9 mouse cellular contexts compared by ENCODE assay signal in genomic region chr9:28171890-28172289, GRCm38 (mm10).
DNase-seq lines count a peak whose midpoint lies in the region; ATAC-seq and TF ChIP-seq lines count a peak whose summit lies in the region.
"Had no signal": no experiment of that assay in that cellular context is flagged by ENCODE, and none has a peak within 500 bp of the region (broad histone marks: within the 10 kb centered on the region; RNA-seq: fewer than 3 reads in every experiment).

No protein-coding gene starts in this region.

- ATAC-seq in liver, embryonic 12.5 days: no peak
- peak; percentile 61 for ATAC-seq in hindbrain, postnatal 0 days
- ATAC-seq in stomach, postnatal 0 days (ENCODE audit: low FRiP score, low TSS enrichment): no peak

- H3K79me2 ChIP-seq in liver, adult 2 months (ENCODE audit: control insufficient read depth, insufficient read depth, low read length): no peaks in the 10 kb centered on the region

- no peaks in the 10 kb centered on the region for H3K36me3 ChIP-seq in liver, adult 2 months (ENCODE audit: control insufficient read depth, insufficient read depth, low read length)
- no peaks in the 10 kb centered on the region for H3K36me3 ChIP-seq in liver, embryonic 12.5 days
- no peaks in the 10 kb centered on the region for H3K36me3 ChIP-seq in hindbrain, postnatal 0 days (ENCODE audit: insufficient read depth, low read length)
- H3K36me3 ChIP-seq in stomach, postnatal 0 days (ENCODE audit: control insufficient read depth, insufficient read depth, low read length): no peaks in the 10 kb centered on the region
- H3K36me3 ChIP-seq: embryonic facial prominence, embryonic 12.5 days had no signal

- no peaks in the 10 kb centered on the region for H3K27me3 ChIP-seq in liver, adult 2 months (ENCODE audit: control insufficient read depth, insufficient read depth, low read length)
- no peaks in the 10 kb centered on the region for H3K27me3 ChIP-seq in liver, embryonic 12.5 days (replicated peaks)
- H3K27me3 ChIP-seq in hindbrain, postnatal 0 days (ENCODE audit: insufficient read depth, low read length): no peaks in the 10 kb centered on the region
- H3K27me3 ChIP-seq in stomach, postnatal 0 days (ENCODE audit: control insufficient read depth, insufficient read depth, low read length): no peaks in the 10 kb centered on the region
- H3K27me3 ChIP-seq: embryonic facial prominence, embryonic 12.5 days had no signal

- no peak for DNase-seq in liver, adult 2 months (ENCODE audit: extremely low read depth, low read depth, low spot score)
- DNase-seq in adrenal gland, adult (ENCODE audit: inconsistent age in 2 of 2, low spot score in 1 of 2): peak; percentile 37 to 74
- DNase-seq in cerebellum, postnatal 36 days: peak; percentile 70 to 72
- DNase-seq in hindbrain, postnatal 0 days (ENCODE audit: low spot score): peak; percentile 79
- peak; percentile 10 for DNase-seq in lung, adult 2 months
- peak; percentile 40 for DNase-seq in stomach, postnatal 0 days (ENCODE audit: low spot score)
- no peak for DNase-seq in thymus, adult 18-20 months

- H3K4me1 ChIP-seq in liver, adult 2 months (ENCODE audit: control insufficient read depth, insufficient read depth, low read length): no peaks in the 10 kb centered on the region
- H3K4me1 ChIP-seq in liver, embryonic 12.5 days: no peaks in the 10 kb centered on the region
- no peaks in the 10 kb centered on the region; the same call in 1 of the 2 replicates for H3K4me1 ChIP-seq in hindbrain, postnatal 0 days (ENCODE audit: insufficient read depth, low read length)
- no peaks in the 10 kb centered on the region for H3K4me1 ChIP-seq in lung, adult 2 months (ENCODE audit: control insufficient read depth, insufficient read depth, low read length)
- no peaks in the 10 kb centered on the region for H3K4me1 ChIP-seq in stomach, postnatal 0 days (replicated peaks; ENCODE audit: control insufficient read depth, insufficient read depth)
- H3K4me1 ChIP-seq: embryonic facial prominence, embryonic 12.5 days had no signal

- H3K4me2 ChIP-seq in liver, embryonic 12.5 days: no peak overlapping the region
- no peak overlapping the region for H3K4me2 ChIP-seq in hindbrain, postnatal 0 days (ENCODE audit: low read depth, low read length)
- H3K4me2 ChIP-seq in stomach, postnatal 0 days (replicated peaks; ENCODE audit: low read depth): no peak overlapping the region
- H3K4me2 ChIP-seq: embryonic facial prominence, embryonic 12.5 days had no signal

- TF ChIP-seq EP300 in stomach, postnatal 0 days (optimal IDR thresholded peaks at IDR 0.05): no peak

- no peak for TF ChIP-seq POLR2A in liver, adult 2 months (IDR thresholded peaks at IDR 0.05; ENCODE audit: extremely low read depth, insufficient read depth, low read length)
- no peak for TF ChIP-seq POLR2A in lung, adult 2 months (IDR thresholded peaks at IDR 0.05; ENCODE audit: borderline replicate concordance, extremely low read depth, low read depth, low read length)

- no peak overlapping the region for H3K9ac ChIP-seq in liver, adult 2 months (ENCODE audit: low read depth, low read length)
- H3K9ac ChIP-seq in liver, embryonic 12.5 days: no peak overlapping the region
- no peak overlapping the region for H3K9ac ChIP-seq in hindbrain, postnatal 0 days (replicated peaks; ENCODE audit: low read length)
- no peak overlapping the region for H3K9ac ChIP-seq in stomach, postnatal 0 days (ENCODE audit: low read length)
- H3K9ac ChIP-seq: embryonic facial prominence, embryonic 12.5 days had no signal

- no peak overlapping the region for H3K27ac ChIP-seq in liver, adult 2 months (replicated peaks; ENCODE audit: insufficient read depth, low read depth, low read length)
- H3K27ac ChIP-seq in liver, embryonic 12.5 days: no peak overlapping the region
- no peak overlapping the region for H3K27ac ChIP-seq in hindbrain, postnatal 0 days
- H3K27ac ChIP-seq in stomach, postnatal 0 days (replicated peaks): no peak overlapping the region
- H3K27ac ChIP-seq: embryonic facial prominence, embryonic 12.5 days had no signal

- H3K4me3 ChIP-seq in liver, adult 2 months (ENCODE audit: insufficient read depth, low read depth, low read length): no peak overlapping the region
- H3K4me3 ChIP-seq in liver, embryonic 12.5 days: no peak overlapping the region
- H3K4me3 ChIP-seq in hindbrain, postnatal 0 days (ENCODE audit: low read length): no peak overlapping the region
- no peak overlapping the region for H3K4me3 ChIP-seq in lung, adult 2 months (replicated peaks; ENCODE audit: extremely low read depth, low read depth, low read length)
- H3K4me3 ChIP-seq in stomach, postnatal 0 days (ENCODE audit: low read depth, low read length): no peak overlapping the region
- H3K4me3 ChIP-seq: embryonic facial prominence, embryonic 12.5 days had no signal

- WGBS in liver, adult 2 months: 8% methylated on average over 6 of the region's 6 CpGs
- 7% methylated on average over 6 of the region's 6 CpGs for whole genome bisulfite sequencing in liver, embryonic 12.5 days (ENCODE audit: insufficient replicate concordance)
- WGBS in hindbrain, postnatal 0 days: 16% methylated on average over 6 of the region's 6 CpGs
- WGBS in lung, adult 2 months: 7% methylated on average over 6 of the region's 6 CpGs
- 15% methylated on average over 6 of the region's 6 CpGs for WGBS in stomach, postnatal 0 days

- TF ChIP-seq CTCF in liver, adult 2 months (IDR thresholded peaks at IDR 0.05; ENCODE audit: low read depth, low read length): peak; percentile 47
- peak; percentile 90 for TF ChIP-seq CTCF in hindbrain, postnatal 0 days (IDR thresholded peaks at IDR 0.05; ENCODE audit: low read depth)
- peak; percentile 65 for TF ChIP-seq CTCF in lung, adult 2 months (IDR thresholded peaks at IDR 0.05; ENCODE audit: insufficient read depth, low read length)
- TF ChIP-seq CTCF in stomach, postnatal 0 days (IDR thresholded peaks at IDR 0.05; ENCODE audit: low read depth): peak; percentile 81

- H3K9me3 ChIP-seq in liver, embryonic 12.5 days (replicated peaks): no peaks in the 10 kb centered on the region
- no peaks in the 10 kb centered on the region for H3K9me3 ChIP-seq in hindbrain, postnatal 0 days (ENCODE audit: low read length)
- no peaks in the 10 kb centered on the region for H3K9me3 ChIP-seq in stomach, postnatal 0 days (ENCODE audit: control insufficient read depth, low read length)
- H3K9me3 ChIP-seq: embryonic facial prominence, embryonic 12.5 days had no signal

Comparison
In these comparisons a context has a peak if more than half of its experiments do, and no peak if none do; other contexts are left out.
1. DNase-seq: peak in adrenal gland, adult (2 of 2), cerebellum, postnatal 36 days (2 of 2), hindbrain, postnatal 0 days (single experiment), lung, adult 2 months (single experiment) and stomach, postnatal 0 days (single experiment); none in liver, adult 2 months (single experiment) and thymus, adult 18-20 months (0 of 2).
2. Peak in every context shown above with its lines, with median percentiles within 50 percentile points of each other: CTCF ChIP-seq.